Mouse (Mus musculus): ENCODE data around the gene Fbrsl1.

Gene Fbrsl1

DNA sequence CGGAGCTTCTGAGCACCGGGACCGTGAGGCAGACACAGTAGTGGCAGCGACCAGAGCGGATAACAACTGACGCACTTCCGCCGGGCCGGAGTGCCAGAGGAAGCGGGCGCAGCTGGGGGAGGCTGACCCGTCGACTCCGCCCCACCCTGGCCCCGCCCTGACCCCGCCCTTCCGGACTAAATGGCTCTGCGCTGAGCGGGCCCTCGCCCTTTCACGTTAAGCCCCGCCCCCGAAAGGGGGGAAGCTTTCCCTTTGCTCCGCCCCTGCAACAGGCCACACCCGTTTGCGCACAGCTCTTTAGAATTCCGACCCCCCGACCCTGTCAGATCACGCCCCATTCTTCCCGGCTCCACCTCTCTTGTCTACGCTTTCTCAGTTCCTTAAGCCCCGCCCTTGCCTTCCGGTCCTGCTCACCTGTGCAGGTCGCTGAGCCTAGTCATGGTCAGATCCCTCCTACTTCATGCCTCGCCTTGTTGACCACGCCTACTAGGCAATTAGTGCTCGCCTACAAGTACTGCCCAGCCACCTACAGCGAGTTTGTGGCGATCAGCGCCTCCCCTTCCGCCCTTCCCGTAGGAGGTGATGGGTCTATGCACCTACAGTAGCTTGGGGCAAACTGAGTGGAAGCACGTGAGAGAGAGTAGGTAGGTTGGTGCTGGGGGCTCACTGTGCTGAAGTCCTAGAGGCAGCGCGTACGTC, at the start of gene Fbrsl1:
TSS of gene Fbrsl1 (minus strand) at position 68 of the 699 bp plus-strand sequence.
- DNase-seq, result peak; percentile 97 to 98

DNA sequence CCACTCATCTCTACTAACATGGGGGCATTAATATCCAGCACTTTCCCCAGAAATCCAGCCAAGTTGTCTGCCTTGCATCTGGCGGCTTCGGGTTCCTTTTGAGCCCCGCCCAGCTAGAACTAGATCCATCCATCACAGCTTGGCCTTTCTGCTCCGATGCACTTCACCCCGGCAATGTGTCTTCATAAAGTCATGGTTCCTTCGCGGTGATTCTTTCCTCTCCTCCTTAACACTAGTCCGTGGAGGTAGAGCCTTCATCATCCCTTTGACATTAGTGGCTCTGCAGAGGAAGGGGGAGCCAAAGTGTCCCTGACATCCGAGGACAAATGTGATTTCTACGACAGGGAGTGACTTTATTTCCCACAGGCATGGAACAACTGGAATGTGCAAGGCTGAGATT, 49.8 kb upstream of the Fbrsl1 start:
- no peak for DNase-seq

DNA sequence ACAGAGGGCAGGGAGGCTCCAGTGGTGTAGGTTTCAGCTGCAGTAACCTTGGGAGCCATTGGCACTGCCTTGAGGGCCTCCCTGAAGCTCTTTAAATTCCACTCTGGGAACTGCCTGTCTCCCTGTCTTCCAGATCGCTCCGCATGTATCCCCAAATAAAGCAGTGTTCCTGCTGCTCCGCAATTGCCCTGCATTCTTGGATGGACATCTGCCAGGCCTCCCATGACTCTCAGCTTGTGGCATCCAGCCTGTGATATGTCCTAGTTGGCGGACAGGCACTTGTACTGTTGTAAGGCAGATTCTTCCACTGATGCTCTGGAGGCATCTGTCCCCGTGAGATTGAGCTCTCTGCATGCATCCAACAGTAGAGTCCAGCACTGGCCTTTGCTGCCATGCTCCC, 49.3 kb upstream of the Fbrsl1 start:
- DNase-seq, result peak; percentile 50 to 57

GRCm38 (mm10) chr5:110495051-110495450, 46.7 kb upstream of the Fbrsl1 start:
- DNase-seq, result no peak

GRCm38 (mm10) chr5:110494396-110494795, 46.1 kb upstream of the Fbrsl1 start:
- DNase-seq, result no peak

DNA sequence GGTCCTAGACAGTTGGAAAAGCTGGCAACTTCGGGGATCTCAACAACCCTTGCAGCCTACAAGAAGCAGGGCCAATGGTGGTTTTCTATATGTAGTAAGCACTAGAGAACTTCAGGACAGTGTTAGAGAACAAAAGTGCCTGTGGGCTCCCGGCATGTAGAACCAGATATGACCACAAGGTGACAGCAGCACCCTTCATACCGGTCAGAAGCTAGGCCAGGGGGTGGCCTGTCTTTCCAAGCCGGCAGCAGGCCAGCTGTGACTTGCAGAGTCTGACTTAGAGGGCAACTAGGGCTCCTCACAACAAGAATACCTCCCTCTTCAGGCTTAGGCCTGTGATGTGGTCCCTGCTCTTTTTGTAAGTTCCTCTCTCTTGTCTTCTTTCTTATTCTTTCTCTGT, 45.5 kb upstream of the Fbrsl1 start:
- peak; percentile 89 to 91 for DNase-seq

- no peak for DNase-seq
Measured at GRCm38 (mm10) chr5:110489639-110490038, 41.3 kb upstream of the Fbrsl1 start.

GRCm38 (mm10) chr5:110487943-110488342, 39.6 kb upstream of the Fbrsl1 start:
- no peak for DNase-seq

DNA sequence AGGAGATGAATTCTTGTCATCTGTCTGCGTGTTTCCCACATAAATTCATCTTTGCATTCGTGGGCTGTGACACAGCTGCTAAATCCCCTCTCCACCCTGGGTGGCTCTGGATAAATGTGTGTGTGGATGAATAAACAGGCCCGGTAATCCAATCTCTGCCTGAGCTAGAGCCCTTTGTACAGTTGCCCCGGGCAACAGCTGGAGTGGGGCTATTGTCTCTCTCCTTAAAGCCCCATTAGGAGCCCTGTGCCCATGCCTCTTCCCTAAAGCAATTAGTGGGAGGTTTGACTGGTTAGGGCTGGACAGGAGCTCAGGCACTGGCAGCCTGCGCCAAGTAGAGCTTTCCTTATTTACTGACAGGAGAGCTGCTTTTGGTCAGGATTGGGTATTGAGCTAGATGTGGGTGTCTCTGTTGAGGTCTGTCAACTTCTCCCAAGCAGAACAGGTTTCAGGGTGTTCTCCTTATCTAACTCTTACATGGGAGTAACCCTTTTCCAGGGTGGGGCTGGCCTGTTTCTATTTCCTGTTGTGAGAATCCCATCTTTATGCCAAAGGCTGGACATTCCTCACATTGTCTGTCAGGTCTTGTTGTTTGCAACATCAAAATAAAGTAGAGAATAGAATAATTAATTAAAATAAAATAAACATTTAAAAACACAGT, 38.5 kb upstream of the Fbrsl1 start:
- DNase-seq, result no peak

DNA sequence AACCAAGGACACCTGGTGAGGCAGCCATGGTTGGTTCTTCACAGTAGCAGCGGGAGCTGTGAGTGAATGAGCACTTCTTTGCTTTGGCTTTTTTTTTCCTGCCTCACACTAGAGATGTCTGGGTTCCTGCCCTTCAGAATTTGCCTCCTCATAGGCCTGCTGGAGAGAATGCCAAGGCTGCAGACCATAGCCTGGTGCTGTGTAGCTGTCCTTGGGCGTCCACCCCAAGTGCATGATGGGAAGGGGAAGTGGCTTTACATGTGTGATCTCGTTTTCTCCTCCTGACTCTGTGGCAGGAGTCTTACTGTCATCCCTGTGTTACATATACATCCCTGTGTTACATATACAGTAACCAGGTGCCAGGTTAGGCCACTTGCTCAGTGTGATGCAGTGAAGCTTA, 36.4 kb upstream of the Fbrsl1 start:
- DNase-seq, result no peak

DNA sequence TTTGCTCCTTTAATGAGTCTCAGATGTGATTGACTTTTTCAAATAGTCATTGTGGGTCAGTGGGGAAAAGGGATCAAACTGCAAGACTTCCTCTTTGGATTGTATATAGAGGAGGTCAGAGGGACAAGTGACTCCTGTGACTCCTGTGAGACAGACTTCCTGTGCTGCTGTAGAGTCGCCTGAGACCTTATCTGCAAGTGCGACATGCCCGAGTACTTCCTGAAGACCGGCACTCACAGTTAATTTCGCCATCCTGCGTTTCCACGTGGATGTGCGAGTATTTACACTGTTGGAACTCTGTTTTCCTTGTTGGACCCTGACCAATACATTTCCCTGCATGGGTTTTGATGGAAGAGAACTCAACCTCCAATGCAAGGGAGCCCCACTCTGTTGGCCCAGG, 30.9 kb upstream of the Fbrsl1 start:
- DNase-seq, result no peak

- DNase-seq, result no peak
Measured at GRCm38 (mm10) chr5:110474156-110474555, 25.9 kb upstream of the Fbrsl1 start.

DNA sequence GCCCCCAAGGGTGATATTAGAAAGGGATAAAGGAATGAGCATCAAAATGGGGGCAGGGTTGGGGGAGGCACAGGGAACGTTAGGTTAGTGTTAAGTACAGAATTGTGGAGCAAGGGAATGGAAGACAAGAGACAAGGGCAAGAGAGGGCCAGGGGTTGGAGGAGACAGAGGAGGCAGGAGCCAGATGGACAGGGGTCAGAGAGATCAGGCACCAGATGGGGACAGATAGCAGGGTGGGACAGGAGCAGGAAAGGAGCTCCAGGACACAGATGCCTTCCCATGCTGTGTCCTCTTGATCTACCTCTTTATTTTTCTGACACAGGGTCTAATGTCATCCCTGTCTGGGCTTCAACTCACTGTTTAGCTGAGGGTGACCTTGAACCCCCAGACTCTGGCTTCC, 24.5 kb upstream of the Fbrsl1 start:
- no peak for DNase-seq

DNA sequence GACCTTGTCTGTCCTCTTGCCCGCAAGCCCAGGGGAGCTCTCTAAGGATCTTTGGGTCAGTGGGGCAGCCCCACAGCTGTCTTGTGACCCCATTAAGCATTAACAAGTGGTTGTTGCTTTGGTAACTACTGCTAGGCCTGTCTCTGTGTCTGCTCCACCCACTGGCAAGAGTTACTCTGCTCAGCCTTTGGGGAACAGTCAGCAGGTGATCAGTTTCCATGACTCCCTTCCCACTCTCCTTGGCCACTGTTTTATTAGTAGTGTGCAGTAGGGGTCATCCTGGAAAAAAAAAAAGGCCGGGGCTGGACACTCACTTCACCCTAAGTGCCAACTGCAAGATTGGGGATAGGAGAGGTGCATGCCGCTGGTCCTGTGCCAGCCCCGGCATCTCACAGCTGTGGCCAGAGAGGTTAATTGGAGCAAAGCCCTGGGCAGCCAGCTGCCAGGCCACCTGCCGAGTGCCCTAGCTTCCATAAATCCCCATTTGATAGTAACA, 23.7 kb upstream of the Fbrsl1 start:
- peak; percentile 43 to 52 for DNase-seq

DNA sequence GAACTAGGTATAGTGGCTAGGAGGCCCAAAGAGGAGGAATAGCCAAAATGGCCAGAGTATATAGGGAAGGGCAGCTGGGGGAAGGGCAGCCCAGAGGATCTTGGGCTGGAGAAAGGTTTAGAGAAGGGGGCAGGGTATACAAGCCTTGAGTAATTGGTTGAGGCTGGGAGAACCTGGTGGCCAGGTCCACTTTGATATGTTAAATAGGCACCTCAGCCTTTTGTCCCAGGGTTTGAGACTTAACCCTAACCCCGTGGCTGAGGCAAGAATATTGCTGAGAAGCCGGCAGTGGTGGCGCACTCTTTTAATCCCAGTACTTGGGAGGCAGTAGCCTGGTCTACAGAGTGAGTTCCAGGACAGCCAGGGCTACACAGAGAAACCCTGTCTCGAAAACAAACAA, 23.0 kb upstream of the Fbrsl1 start:
- no peak for DNase-seq

GRCm38 (mm10) chr5:110469227-110469925, 21.1 kb upstream of the Fbrsl1 start:
- DNase-seq, result no peak

DNA sequence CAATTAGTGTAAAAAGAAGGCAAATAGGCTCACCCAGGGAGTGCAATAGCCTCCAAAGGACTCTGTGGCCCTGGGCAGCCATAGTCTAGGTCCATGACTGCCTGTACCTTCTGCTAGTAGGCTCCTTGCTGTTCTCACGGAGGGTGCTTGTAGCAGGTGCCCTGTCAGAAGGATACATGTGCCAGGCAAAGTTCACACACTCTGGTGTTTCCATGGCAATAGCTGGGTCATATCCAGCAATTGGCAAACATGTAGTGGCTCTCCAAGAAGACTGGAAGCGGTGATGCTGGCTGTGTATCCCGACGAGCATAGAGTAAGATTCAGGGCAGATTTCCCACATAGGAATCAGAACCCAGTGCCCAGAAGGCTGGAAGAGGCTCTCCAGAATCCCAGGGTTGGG, 20.0 kb upstream of the Fbrsl1 start:
- DNase-seq, result peak; percentile 75 to 84

GRCm38 (mm10) chr5:110467725-110468124, 19.4 kb upstream of the Fbrsl1 start:
- peak in 1 of 2 experiments; percentile 32 for DNase-seq

DNA sequence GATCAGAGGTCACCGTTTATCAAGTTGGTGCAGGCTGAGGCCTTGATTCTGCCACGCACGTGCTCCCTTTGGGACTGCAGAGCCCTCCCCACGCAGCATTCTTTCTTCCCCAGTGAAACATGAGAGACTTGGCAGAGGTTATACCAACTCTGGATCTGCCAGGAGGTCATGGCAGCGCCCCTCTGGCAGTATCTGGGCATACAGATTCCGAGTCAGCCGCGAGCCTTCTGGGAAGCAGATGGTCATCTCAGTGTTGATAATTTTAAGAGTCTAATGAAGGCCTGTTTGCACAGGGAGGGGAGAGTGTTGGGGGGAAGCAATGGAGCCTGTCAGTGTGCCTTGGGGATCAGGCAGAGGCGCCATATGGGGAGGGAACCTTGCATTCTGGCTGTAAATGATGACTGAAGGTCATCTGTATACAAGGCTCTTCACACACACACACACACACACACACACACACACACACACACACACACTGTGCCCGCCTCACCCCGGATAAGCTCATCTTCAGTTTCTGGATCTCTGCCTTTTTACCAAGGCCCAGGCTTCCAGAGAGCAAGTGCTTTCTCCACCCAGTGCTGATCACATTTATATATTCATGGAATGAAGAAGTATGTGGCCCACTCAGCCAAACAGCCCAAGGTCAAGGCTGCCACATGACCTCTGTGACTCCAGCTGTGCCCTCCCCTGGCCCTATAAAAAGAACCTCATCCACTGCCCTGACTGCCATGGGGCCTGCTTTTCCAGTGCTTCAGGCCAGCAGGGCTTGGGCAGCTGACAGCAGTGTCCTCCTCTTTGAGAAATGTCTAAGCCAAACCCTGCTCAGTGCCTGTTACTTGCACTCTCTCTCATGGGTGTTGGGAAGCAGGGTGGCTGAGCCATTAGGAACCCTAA, 18.5 kb upstream of the Fbrsl1 start:
- peak; percentile 78 to 84 for DNase-seq

GRCm38 (mm10) chr5:110462646-110463045, 14.3 kb upstream of the Fbrsl1 start:
- no peak for DNase-seq

- DNase-seq, result peak; percentile 57 to 62
Measured at GRCm38 (mm10) chr5:110458936-110459335, 10.6 kb upstream of the Fbrsl1 start.

DNA sequence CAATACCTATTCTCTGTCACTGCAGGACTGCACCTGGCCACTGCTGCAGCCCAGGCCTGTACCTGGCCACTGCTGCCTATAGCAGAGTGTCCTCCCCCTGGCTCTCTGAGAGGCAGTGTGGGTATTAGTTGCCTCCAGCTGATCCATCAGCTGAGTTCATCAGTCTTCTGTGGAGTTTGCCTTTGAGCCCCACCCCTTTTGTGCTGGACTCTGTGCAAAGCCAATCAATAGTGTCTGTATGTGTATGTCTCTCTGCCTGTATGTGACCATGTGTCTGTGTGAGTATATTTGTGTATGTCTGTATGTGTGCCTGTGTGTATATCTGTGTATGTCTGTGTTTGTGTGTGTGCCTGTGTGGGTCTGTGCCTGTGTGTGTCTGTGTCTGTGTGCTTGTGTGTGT, 7.0 kb upstream of the Fbrsl1 start:
- no peak for DNase-seq

GRCm38 (mm10) chr5:110449294-110449693, 991 bp upstream of the Fbrsl1 start:
- peak; percentile 57 for DNase-seq

Measured in cerebellum, postnatal 10 days (tissue).